Mouse (Mus musculus) liver, postnatal 0 days (tissue): ENCODE data around the gene Mrpl52. TPM values are rescaled to one million over a fixed set of nuclear protein-coding genes. Genes with fewer than 3 reads are reported as not detected.

Source experiments
- ATAC-seq: fragments of 200-750 bp; cut with Nextera tagmentation; 2 replicates; pipeline ENCODE4 v1.8.0; 2017; ENCODE audit warnings: mild to moderate bottlenecking, moderate library complexity
- DNase-seq: peaks from one replicate; pipeline ENCODE4 v3.0.0-alpha.2; 2016
- H3K27ac ChIP-seq: fragments of 300-500 bp; sonication (generic); 2 replicates; pipeline ENCODE4 v1.5.1; 2014; ENCODE audit warnings: antibody characterized with exemption, moderate library complexity, mild to moderate bottlenecking, low read depth
- H3K27me3 ChIP-seq: fragments of 300-500 bp; sonication (generic); 2 replicates; pipeline ENCODE4 v1.6.1; 2014; ENCODE audit warnings: low read length, control low read depth, mixed read lengths; ENCODE audit not compliant: insufficient read depth
- H3K36me3 ChIP-seq: fragments of 300-500 bp; sonication (generic); replicated peaks from 2 replicates; pipeline ENCODE4 v1.6.1; 2014; ENCODE audit warnings: mild to moderate bottlenecking, control low read depth, low read length, moderate library complexity, mixed read lengths; ENCODE audit not compliant: insufficient read depth
- H3K4me1 ChIP-seq: fragments of 300-500 bp; sonication (generic); 2 replicates; pipeline ENCODE4 v1.6.1; 2014; ENCODE audit warnings: antibody characterized with exemption, mild to moderate bottlenecking, control low read depth; ENCODE audit not compliant: insufficient read depth
- H3K4me2 ChIP-seq: fragments of 300-500 bp; sonication (generic); 2 replicates; pipeline ENCODE4 v1.6.1; 2014; ENCODE audit warnings: low read depth, mild to moderate bottlenecking, low read length, moderate library complexity, mixed read lengths
- H3K4me3 ChIP-seq: fragments of 300-500 bp; sonication (generic); 2 replicates; pipeline ENCODE4 v1.5.1; 2014; ENCODE audit warnings: low read depth, low read length
- H3K9ac ChIP-seq: fragments of 300-500 bp; sonication (generic); replicated peaks from 2 replicates; pipeline ENCODE4 v1.6.1; 2014; ENCODE audit warnings: mild to moderate bottlenecking, moderate library complexity
- H3K9me3 ChIP-seq: fragments of 300-500 bp; sonication (generic); 2 replicates; pipeline ENCODE4 v1.6.1; 2016; ENCODE audit warnings: mild to moderate bottlenecking, control low read depth, low read length, mixed read lengths
- CTCF ChIP-seq: sonication (generic); IDR thresholded peaks from 2 replicates; pipeline ENCODE4 v1.5.1; 2016; ENCODE audit warnings: antibody characterized with exemption, low read depth
- EP300 ChIP-seq: IDR thresholded peaks from 2 replicates; pipeline ENCODE4 v1.6.1; 2016; ENCODE audit warnings: antibody characterized with exemption, low read depth, mild to moderate bottlenecking
- WGBS: fragments of 180-500 bp; shearing (Covaris S2); extraction: QIAGEN DNeasy Blood & Tissue Kit; methylation state at CpG from one replicate; pipeline ENCODE4 v1.1.7; 2014; ENCODE audit not compliant: insufficient replicate concordance; 5-methylcytosine and 5-hydroxymethylcytosine counted together
- polyA plus RNA-seq: library from polyadenylated mRNA; unstranded; fragments of >200 nt; fragmentation: Nextera tagmentation; extraction: Ambion mirVana; gene quantifications from 2 replicates; pipeline ENCODE4 v1.2.1, GENCODE M21; 2015

Gene Mrpl52
- polyA plus RNA-seq, 1 experiment from 2014 or later: 261 TPM

DNA sequence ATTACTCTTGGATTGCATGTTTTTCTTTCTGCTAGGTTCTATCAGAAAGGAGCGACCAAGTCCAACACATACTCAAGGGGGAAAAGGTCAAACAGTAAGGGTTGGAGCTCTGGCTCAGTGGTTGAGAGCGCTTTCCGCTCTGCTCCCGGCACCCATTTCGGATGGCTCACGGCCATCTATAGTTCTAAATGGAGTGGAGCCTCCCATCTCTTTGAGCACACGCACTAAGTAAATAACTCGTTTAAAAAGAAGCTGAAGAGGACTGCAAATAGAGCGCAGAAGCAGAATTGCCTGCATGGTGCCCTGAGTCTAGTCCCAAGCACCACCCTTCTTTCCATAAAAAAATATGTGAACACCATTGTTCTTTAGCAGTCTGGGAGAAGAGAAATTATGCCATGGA, 26.9 kb downstream of the Mrpl52 start:
- Histone ChIP-seq H3K27me3 (no peaks in the 10 kb centered on the region), H3K27ac (no peak overlapping the region), H3K9ac (no peak overlapping the region), H3K4me2 (no peak overlapping the region), H3K4me1 (peaks cover 6% of the 10 kb centered on the region; the same call in 1 of the 2 replicates), H3K4me3 (no peak overlapping the region), H3K36me3 (no peaks in the 10 kb centered on the region), H3K9me3 (no peaks in the 10 kb centered on the region)
- no peak for TF ChIP-seq CTCF
- TF ChIP-seq EP300: no peak
- DNase-seq (no peak), ATAC-seq (no peak)
- 73% methylated on average over 9 of the region's 9 CpGs for WGBS

DNA sequence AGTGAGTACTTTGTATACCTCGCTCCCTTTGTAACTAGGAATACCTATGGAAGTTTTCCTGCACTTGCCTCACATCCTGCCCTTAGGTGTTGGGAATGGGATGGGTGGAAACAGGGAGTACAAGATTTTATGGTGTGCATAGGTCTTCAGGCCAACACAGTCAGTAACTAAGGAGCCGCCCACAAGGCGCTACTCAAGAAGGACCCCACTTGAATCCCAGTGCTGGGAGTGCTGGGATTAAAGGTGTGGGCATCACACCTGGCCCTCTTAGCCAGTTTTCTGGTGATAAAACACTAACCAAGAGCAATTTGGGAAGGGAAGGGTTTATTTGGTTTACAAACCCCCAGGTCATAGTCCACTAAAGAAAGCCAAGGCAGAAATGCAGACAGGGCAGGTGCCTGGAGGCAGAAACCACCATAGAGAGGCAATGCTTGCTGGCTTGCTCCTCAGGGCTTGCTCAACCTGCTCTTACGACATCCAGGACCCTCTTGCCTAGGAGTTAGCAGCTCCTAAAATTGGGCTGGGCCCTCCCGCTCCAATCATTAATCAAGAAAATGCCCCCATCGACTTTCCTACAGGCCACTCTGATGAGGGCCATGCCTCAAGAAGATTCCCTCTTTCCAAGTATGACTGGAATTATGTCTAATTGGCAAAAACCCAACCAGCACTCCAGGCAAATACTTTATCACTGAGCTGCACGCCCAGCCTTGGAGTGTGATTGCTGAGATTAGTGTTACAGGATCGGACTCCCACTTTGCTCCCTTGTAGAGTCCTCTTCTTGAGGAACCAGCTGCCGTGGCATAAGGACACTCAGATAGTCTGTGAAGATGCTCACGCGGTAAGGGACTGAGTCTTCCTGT, 28.2 kb downstream of the Mrpl52 start:
- H3K4me2 ChIP-seq: no peak overlapping the region
- no peak overlapping the region for H3K9ac ChIP-seq
- H3K36me3 ChIP-seq: no peaks in the 10 kb centered on the region
- TF ChIP-seq CTCF: no peak
- no peak for TF ChIP-seq EP300
- ATAC-seq (no peak), DNase-seq (no peak)
- no peak overlapping the region for H3K4me3 ChIP-seq
- no peaks in the 10 kb centered on the region for H3K9me3 ChIP-seq
- H3K27ac ChIP-seq: no peak overlapping the region
- no peaks in the 10 kb centered on the region for H3K27me3 ChIP-seq
- H3K4me1 ChIP-seq: peaks cover 6% of the 10 kb centered on the region; the same call in 1 of the 2 replicates
- 63% methylated on average over 11 of the region's 11 CpGs for WGBS

DNA sequence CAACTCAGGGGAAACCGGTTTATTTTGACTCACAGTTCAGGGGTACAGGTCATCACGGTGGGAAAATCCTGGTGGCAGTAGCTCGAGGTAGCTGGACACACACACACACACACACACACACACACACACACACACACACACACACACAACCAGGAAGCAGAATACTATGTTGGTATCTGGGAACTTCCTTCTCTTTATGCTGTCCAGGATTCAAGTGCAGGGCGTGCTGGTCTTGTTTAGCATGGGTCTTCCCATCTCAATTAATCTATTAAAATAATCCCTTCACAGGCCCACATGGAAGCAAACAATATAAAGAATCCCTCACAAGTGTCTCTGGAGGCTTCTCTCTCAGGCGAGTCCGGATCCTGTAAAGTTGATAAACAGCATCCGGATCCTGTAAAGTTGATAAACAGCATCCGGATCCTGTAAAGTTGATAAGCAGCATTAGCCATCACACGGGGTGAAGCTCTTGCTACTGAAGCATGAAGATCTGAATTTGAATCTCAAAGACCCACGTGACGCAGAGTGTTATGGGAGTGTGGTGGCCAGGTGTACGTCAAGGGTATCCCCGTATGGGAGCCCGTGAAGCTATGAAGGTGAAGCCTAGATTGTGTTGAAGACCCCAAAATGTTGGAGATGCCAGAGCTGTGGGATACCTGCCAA, 31.3 kb downstream of the Mrpl52 start:
- ATAC-seq (no peak), DNase-seq (no peak)
- H3K9me3 ChIP-seq: no peaks in the 10 kb centered on the region
- H3K9ac ChIP-seq: no peak overlapping the region
- 0 out of 2 replicates have a peak, but pooled peaks have one; percentile 23 for TF ChIP-seq EP300
- no peak for TF ChIP-seq CTCF
- no peaks in the 10 kb centered on the region for H3K27me3 ChIP-seq
- WGBS: 72% methylated on average over 14 of the region's 14 CpGs
- H3K4me3 ChIP-seq: no peak overlapping the region
- no peak overlapping the region for H3K27ac ChIP-seq
- no peak overlapping the region for H3K4me2 ChIP-seq
- peaks cover 17% of the 10 kb centered on the region for H3K4me1 ChIP-seq
- H3K36me3 ChIP-seq: no peaks in the 10 kb centered on the region

DNA sequence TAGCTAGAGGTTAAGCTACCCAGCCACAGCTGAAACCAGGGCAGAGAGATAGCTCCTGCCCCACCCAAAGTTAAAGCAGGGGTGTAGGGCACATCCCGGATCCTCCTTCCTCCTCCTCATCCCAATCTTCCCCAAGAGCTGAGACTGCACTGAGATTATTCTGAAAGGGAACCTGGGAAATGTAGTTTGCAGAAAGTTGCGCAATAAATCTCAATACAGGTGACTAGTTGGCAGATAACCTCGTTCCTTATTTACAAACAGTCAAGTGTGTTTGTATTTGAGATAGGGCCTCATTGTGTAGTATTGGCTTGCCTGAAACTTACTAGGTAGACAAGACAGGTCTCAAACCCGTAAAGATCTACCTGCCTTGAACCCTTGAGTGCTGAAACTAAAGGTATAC, 35.4 kb downstream of the Mrpl52 start:
- ATAC-seq (no peak), DNase-seq (no peak)
- H3K27ac ChIP-seq: no peak overlapping the region
- peaks cover 14% of the 10 kb centered on the region; the same call in 1 of the 2 replicates for H3K36me3 ChIP-seq
- no peaks in the 10 kb centered on the region for H3K9me3 ChIP-seq
- H3K4me3 ChIP-seq: no peak overlapping the region
- TF ChIP-seq EP300: no peak
- TF ChIP-seq CTCF: no peak
- H3K4me1 ChIP-seq: peaks cover 20% of the 10 kb centered on the region
- H3K9ac ChIP-seq: no peak overlapping the region
- H3K4me2 ChIP-seq: no peak overlapping the region
- H3K27me3 ChIP-seq: no peaks in the 10 kb centered on the region
- 66% methylated on average over 4 of the region's 4 CpGs for WGBS

DNA sequence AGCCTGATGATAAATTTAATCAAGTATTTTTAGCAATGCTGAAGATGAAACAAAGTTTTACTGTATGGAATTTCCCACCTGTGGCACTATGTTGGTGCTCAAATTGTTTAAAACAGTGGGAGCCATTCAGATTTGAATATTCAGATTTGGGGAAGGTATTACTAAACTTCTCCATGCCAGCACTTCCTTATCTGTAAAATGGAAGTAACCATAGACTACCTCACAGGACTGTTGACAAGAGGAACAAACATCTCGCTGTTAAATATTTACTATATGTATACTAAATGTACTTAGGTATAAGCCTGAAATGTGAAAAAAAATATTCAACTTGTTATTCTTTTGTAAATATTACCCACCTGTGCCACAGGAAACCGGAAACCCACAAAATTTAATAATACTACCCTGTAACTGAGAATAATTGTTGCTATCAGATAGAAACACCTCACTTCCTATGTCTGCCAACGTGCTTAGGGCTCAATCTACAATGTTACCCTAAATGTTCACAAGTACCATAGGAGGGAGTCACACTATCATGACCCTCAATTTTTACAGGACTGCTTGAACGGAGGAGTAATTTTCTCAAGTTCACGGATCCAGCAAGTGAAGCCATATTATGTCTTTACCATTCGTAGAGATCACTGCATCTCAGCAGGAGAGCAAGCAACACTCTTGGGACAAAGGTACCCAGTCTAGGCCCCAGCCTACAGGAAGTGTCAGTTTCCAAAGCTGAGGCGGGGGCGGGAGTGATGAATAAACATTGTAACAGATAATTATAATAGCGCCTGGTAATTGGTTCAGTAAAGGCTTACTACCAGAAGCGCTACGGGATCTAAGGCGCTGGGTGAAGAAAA, 36.6 kb downstream of the Mrpl52 start:
- no peak for DNase-seq

More for the DNA sequence above, 36.6 kb downstream of the Mrpl52 start:
- H3K4me2 ChIP-seq: peak overlapping the region; percentile 94
- peak overlapping the region; percentile 97 for H3K27ac ChIP-seq
- H3K9me3 ChIP-seq: no peaks in the 10 kb centered on the region
- peak; percentile 30 for ATAC-seq
- TF ChIP-seq EP300: 0 out of 2 replicates have a peak, but pooled peaks have one; percentile 7
- TF ChIP-seq CTCF: no peak
- WGBS: 8% methylated on average over 12 of the region's 12 CpGs
- H3K36me3 ChIP-seq: peaks cover 24% of the 10 kb centered on the region
- H3K27me3 ChIP-seq: no peaks in the 10 kb centered on the region
- H3K4me3 ChIP-seq: peak overlapping the region; percentile 96
- peaks cover 20% of the 10 kb centered on the region for H3K4me1 ChIP-seq
- peak overlapping the region; percentile 96 for H3K9ac ChIP-seq
